ENCODE assay signal across 23 mouse cellular contexts in genomic region chr2:29506411-29506810, GRCm38 (mm10).
DNase-seq lines count a peak whose midpoint lies in the region; ATAC-seq lines count a peak whose summit lies in the region.
"Had no signal": no experiment of that assay in that cellular context is flagged by ENCODE, and none has a peak within 500 bp of the region (broad histone marks: within the 10 kb centered on the region; RNA-seq: fewer than 3 reads in every experiment).

No protein-coding gene starts in this region.

- H3K27ac ChIP-seq in limb, embryonic 13.5 days, result 0 out of 2 replicates have a peak overlapping the region, but pooled peaks have one; percentile 28
- H3K27ac ChIP-seq in limb, embryonic 10.5 days, result no peak overlapping the region
- H3K27ac ChIP-seq: embryonic facial prominence, embryonic 15.5 days; hindbrain, embryonic 15.5 days had no signal

- H3K9ac ChIP-seq in limb, embryonic 13.5 days, result no peak overlapping the region
- H3K9ac ChIP-seq: embryonic facial prominence, embryonic 15.5 days; hindbrain, embryonic 15.5 days had no signal

- H3K36me3 ChIP-seq in limb, embryonic 13.5 days, result peaks cover 2% of the 10 kb centered on the region; the same call in 1 of the 2 replicates
- H3K36me3 ChIP-seq in limb, embryonic 10.5 days, result no peaks in the 10 kb centered on the region
- H3K36me3 ChIP-seq: embryonic facial prominence, embryonic 15.5 days; hindbrain, embryonic 15.5 days had no signal

- no peaks in the 10 kb centered on the region for H3K27me3 ChIP-seq in limb, embryonic 13.5 days
- H3K27me3 ChIP-seq in limb, embryonic 10.5 days (ENCODE audit: low read depth, poor library complexity, severe bottlenecking), result no peaks in the 10 kb centered on the region
- H3K27me3 ChIP-seq: embryonic facial prominence, embryonic 15.5 days; hindbrain, embryonic 15.5 days had no signal

- peak; percentile 51 for DNase-seq in embryo, embryonic 10.5 days (ENCODE audit: low spot score)
- DNase-seq in embryo, embryonic 11 days, result no peak
- no peak for DNase-seq in limb, embryonic 10.5 days (ENCODE audit: low spot score)
- peak; percentile 73 for DNase-seq in retina, postnatal 1 day
- DNase-seq in retina, embryonic 14.5 days (ENCODE audit: low spot score), result no peak
- DNase-seq in right cerebral cortex, postnatal 10 days (ENCODE audit: low spot score in 2 of 2), result no peak
- DNase-seq: adrenal gland, postnatal 10 days; B cell, adult 2 months; cerebellum, adult 11-12 months; cerebellum, adult 9-10 months; cerebellum, postnatal 25 days; gastrocnemius, postnatal 10 days; heart, adult 18-20 months; heart, postnatal 10 days; heart, postnatal 4 days had no signal

- no peak overlapping the region for H3K4me2 ChIP-seq in limb, embryonic 13.5 days (replicated peaks)
- H3K4me2 ChIP-seq: embryonic facial prominence, embryonic 15.5 days; hindbrain, embryonic 15.5 days had no signal

- no peaks in the 10 kb centered on the region for H3K9me3 ChIP-seq in limb, embryonic 13.5 days
- H3K9me3 ChIP-seq in limb, embryonic 10.5 days (replicated peaks), result no peaks in the 10 kb centered on the region
- H3K9me3 ChIP-seq: embryonic facial prominence, embryonic 15.5 days; G1E; heart, embryonic 10.5 days; hindbrain, embryonic 15.5 days had no signal

- no peak for ATAC-seq in limb, embryonic 13.5 days (ENCODE audit: low FRiP score, low read depth)
- ATAC-seq: CD4-positive, CD25-positive, alpha-beta regulatory T cell, adult 4 months; forebrain, embryonic 16.5 days had no signal

- peaks cover 10% of the 10 kb centered on the region; the same call in 1 of the 2 replicates for H3K4me1 ChIP-seq in limb, embryonic 13.5 days
- peaks cover 30% of the 10 kb centered on the region for H3K4me1 ChIP-seq in limb, embryonic 10.5 days
- H3K4me1 ChIP-seq: embryonic facial prominence, embryonic 15.5 days had no signal

- no peak overlapping the region for H3K4me3 ChIP-seq in limb, embryonic 13.5 days
- no peak overlapping the region for H3K4me3 ChIP-seq in limb, embryonic 10.5 days
- H3K4me3 ChIP-seq: embryonic facial prominence, embryonic 15.5 days; erythroblast, embryonic 14.5 days; heart, embryonic 10.5 days; hindbrain, embryonic 15.5 days had no signal

- WGBS in limb, embryonic 13.5 days, result 76% methylated on average over 4 of the region's 4 CpGs
- 84% methylated on average over 4 of the region's 4 CpGs for WGBS in limb, embryonic 10.5 days

Comparison
In these comparisons a context has a peak if more than half of its experiments do, and no peak if none do; other contexts are left out.
1. DNase-seq: peak in embryo, embryonic 10.5 days (single experiment) and retina, postnatal 1 day (single experiment); none in embryo, embryonic 11 days (single experiment), limb, embryonic 10.5 days (single experiment), retina, embryonic 14.5 days (single experiment) and right cerebral cortex, postnatal 10 days (0 of 2).